Mouse (Mus musculus): ENCODE results near the gene Btn1a1. TPM values are rescaled to one million over a fixed set of nuclear protein-coding genes. Genes with fewer than 3 reads are reported as not detected.
A peak's percentile ranks its signal among the peaks of the same experiment; 100 is the strongest.

Gene Btn1a1
- total RNA-seq, 2 experiments from 2014 or later = not detected

GRCm38 (mm10) chr13:23483153-23483552 is 17.5 kb upstream of the Btn1a1 start:
- DNase-seq = no peak

GRCm38 (mm10) chr13:23475658-23476057 is 10.0 kb upstream of the Btn1a1 start:
- DNase-seq = no peak

- peak; percentile 59 to 71 for DNase-seq
Measured at GRCm38 (mm10) chr13:23466911-23467310, 1.2 kb upstream of the Btn1a1 start.

GRCm38 (mm10) chr13:23466306-23466705 is 605 bp upstream of the Btn1a1 start:
- no peak for DNase-seq

- DNase-seq = no peak
Measured at GRCm38 (mm10) chr13:23464841-23465366, 797 bp downstream of the Btn1a1 start.

DNA sequence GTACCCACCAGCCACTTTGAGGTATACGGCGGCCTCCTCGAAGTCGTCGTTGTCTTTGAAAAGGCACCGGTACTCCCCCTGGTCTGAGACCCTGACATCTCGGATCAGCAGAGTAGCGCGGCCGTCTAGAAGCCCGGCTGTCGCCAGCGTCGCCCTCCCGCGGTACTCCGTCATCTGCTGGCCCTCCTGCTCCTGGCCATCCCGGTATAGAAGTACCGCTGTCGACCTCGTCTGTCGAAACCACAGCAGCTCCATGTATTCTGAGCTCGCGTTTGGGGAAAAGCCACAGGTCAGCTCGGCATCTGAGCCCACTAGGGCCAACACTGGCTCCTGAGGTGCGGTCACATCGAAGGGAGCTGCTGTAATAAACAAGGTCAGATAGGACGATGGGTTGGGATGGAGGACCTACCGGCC is 1.5 kb downstream of the Btn1a1 start:
- DNase-seq = peak; percentile 30 to 45

DNA sequence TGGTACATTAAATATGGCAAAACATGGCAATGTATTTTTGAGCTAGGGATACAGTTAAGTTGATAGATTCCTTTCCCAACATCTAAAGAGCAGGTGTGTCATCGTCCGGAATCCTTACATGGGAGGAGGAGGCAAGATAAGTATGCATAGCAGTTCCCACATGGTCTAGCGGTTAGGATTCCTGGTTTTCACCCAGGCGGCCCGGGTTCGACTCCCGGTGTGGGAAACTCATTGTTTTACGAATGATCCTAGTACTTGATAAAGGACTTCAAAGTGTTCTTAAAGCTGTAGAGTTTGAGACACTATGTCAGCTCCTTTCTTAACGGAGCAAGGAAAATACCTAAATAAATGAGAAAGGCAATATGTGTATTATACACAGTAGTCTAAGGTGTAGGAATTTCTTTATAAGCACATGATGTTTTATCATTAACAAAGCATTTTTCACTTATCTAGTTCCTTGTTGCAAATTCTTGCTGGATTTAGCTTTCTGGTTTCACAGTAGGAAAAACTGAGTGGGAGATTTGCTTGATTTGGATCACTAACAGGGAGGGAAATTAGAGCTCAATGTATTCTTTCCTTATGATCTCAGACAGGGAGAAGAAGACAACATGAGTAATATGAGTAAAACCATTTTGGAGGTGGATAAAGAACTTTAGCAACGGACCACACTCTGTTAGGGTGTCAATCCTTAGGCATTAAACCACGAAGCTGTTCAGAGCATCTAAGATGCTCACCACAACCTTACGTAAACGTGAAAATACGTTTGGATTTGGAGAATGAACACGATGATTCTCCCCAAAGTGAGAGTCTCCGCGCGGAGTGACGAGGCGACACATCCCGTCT is 2.1 kb downstream of the Btn1a1 start:
- peak; percentile 74 to 81 for DNase-seq

- DNase-seq = no peak
Measured at GRCm38 (mm10) chr13:23462669-23463068, 3.0 kb downstream of the Btn1a1 start.

- no peak for DNase-seq
Measured at GRCm38 (mm10) chr13:23462063-23462462, 3.6 kb downstream of the Btn1a1 start.

DNA sequence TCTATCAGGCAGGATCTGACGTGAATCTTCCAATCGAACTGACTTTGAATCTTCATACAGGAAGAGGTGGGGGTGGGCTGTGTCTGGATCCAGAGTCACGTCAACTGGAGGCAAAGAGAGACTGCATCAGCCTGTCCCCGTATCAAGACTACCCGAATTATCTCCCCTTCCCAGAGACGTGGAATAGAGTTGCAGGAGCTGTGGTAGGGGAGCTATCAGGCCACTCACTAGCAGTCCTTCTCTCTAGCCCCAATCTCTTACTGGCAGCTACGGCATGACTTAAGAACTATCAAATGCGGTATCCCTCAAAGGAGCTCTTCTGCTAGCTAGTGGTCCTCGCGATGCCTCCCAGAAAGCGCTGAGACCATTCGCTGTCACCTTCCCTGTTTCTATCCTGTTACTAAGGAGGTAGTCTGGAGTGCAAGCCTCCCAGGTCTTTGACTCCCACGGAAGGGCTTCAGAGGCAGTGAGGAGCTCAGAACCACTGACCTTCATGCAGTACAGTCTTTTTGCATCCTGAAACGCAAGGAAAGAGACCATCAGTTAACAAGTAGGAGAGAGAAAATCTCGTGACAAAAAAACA is 6.3 kb downstream of the Btn1a1 start:
- DNase-seq = no peak

DNA sequence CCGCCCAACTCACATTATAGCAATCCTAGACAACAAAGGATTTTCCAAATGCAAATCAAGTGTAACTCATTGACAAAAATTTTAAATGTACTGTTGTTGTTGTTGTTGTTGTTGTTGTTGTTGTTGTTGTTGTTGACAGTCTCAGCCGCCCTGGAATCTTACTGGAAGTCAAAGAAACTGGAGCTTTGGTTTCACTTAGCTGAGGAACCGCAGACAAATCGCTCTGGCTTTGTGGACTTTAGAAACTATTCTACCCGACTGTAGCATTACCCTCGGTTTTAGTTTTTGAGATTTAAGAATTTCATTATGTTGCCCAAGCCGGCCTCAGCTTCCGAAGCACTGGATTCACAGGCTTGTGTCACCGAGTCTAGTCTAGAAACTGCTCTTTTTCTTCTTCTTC is 11.8 kb downstream of the Btn1a1 start:
- peak in 1 of 2 experiments; percentile 14 for DNase-seq

GRCm38 (mm10) chr13:23453362-23453862 is 12.3 kb downstream of the Btn1a1 start:
- DNase-seq = peak; percentile 76 to 80

DNA sequence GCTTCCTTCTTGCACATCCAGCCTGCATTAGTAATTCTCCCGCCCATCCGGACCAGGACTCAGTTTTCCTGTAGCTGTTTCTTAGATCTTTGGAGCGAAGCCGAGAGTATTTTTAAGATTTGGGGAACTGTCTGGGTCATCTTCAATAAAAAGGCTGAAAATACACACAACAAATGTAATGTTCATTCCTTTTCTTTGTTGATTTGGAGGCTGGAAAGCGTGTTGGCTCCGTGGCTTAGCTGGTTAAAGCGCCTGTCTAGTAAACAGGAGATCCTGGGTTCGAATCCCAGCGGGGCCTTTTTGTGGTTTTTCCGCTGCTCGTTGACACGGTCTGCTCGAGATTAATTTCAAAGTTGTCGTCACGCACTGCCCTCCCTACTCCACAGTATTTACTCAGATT is 15.3 kb downstream of the Btn1a1 start:
- DNase-seq = peak; percentile 88 to 91

DNA sequence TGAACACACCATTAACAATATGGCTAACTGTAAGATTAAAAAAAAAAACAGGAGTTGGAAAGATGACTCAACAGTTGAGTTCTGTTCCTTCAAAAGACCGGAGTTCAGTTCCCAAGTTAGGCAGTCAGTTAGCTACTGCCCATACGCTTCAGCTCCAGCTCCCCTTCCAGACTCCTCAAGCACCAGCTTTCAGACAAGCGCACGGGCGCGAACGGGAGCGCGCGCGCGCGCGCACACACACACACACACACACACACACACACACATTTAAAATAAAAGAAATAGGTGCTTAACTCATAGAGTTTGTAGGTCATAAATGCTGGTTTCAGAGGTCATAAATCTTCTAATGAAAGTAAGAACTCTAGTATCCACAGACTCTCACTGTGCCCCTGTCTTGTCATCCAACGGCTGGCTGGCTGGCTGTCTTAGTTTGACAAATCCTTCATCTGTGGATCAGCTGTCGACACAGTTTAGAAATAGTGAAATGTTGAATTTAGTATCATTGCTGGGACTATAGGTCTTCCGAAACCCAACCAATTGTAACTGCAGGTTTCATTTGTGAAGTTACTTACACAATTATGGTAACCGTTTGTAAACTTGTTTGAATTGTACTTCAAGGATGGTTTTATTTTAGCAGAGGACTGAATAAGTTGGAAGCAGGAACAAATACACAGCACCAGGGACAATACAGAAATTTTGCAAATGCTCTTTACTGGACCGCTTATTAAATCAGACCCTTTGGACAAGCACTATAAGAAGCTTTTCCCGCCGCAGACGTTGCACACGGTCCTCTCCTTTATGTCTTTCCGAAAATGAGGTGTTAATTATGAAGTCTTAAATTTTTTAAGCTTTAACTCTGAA is 16.2 kb downstream of the Btn1a1 start:
- peak; percentile 61 to 73 for DNase-seq

DNA sequence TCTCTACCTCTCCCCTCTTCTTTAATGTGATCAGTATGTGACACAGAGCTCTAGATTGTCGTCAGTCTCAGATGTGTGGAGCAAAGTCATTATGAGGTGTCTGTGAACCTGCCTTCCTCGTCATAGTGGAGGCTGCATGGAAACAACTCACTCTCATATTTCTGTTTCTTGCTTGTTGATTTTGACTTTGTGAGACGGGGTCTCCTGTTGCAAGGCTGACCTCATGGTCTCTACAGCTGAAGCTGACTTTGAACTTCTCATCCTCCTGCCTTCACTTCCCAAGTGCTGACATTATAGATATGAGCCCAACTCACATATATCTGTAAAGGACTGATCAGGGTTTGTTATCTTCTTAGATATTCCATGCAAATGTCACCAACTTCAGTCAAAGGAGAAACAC is 16.9 kb downstream of the Btn1a1 start:
- no peak for DNase-seq

DNA sequence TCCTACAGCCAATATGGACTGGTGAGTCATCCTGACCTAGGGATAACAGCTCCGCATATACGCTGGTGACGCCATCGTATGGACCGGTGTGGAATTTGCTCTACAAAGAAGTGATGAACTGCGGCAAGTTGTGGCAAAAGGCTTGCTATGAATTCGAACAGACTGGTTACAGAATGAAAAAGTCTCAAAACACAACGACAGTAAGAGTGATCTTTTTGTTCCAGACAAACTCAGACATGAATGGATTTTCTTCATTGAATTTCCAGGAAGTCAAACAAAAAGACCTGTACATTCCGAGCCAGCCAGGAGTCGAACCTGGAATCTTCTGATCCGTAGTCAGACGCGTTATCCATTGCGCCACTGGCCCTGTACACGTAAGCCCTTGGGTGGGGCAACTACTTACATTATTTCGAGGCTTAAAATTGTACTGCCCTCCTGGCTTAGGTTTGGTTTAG is 19.2 kb downstream of the Btn1a1 start:
- peak; percentile 78 to 83 for DNase-seq

DNA sequence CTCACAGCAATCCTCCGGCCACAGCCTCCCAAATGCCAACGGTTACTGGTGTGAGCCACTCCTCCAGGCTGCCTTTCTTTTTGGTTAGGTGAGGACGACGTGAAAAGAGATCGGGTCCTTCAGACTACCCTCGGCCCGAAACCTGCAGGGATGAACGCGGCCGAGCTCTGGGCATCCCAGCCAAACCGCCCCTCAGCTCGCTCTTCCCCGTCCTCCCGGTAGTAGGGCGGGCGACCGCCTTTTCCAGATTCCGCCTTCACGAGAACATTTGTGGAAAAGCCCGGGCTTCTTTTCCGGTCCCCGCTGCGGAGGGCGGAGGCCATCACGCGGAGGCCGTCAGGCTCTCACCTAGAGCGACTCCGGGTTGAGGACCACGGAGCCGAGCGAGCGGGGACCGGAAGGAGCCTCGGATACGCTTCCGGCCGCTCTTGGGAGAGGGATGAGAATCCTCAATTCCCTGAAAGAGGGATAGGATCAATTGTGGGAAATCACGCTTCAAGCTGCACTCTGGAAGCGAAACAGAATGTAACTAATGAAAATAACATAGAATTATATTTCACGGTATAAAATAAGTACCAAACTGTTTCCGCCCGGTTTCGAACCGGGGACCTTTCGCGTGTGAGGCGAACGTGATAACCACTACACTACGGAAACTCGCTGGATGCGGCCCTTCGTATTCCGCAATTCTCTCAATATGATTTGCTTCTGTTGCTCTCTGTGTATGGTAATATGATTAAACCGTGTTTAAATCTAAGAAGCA is 20.0 kb downstream of the Btn1a1 start:
- peak; percentile 88 to 90 for DNase-seq

DNA sequence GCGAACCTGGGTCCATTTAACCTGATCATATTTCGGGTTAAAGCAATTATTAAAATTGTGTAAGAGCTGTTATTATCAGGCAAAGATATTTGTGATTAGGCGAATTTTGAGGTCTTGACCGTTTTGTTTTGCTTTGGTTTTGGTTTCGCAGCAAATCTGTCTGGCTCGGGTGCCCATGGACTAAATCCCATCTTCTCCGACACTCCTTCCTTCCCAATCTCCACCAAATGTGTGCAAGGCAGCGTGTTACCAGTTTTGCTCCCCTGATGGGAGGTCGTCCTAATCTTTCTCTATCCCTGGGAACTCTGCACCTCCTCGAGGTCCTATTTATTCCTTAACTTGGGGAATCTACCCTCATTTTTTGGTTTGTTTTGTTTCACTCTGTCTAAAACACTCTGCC is 20.5 kb downstream of the Btn1a1 start:
- DNase-seq = no peak

- DNase-seq = no peak
Measured at GRCm38 (mm10) chr13:23444451-23444850, 21.2 kb downstream of the Btn1a1 start.

GRCm38 (mm10) chr13:23439901-23440300 is 25.8 kb downstream of the Btn1a1 start:
- DNase-seq = no peak

- peak; percentile 39 to 47 for DNase-seq
Measured at GRCm38 (mm10) chr13:23438521-23438920, 27.2 kb downstream of the Btn1a1 start.
